Mouse (Mus musculus) A20 (cell line): ENCODE data around the gene Cdk5r2.

Experiments
- DNase-seq: peaks from one replicate; pipeline ENCODE4 v3.0.0-alpha.2; 2011; ENCODE audit warnings: low read depth, low spot score

The Cdk5r2 gene

GRCm38 (mm10) chr1:74851001-74851775 is 3.5 kb upstream of the Cdk5r2 start:
- DNase-seq: no peak

GRCm38 (mm10) chr1:74855156-74855555 is 422 bp downstream of the Cdk5r2 start:
- DNase-seq: no peak

- DNase-seq: no peak
These were observed 1.1 kb downstream of the Cdk5r2 start for GRCm38 (mm10) chr1:74855651-74856438.

GRCm38 (mm10) chr1:74856439-74856720 is 1.6 kb downstream of the Cdk5r2 start:
- no peak for DNase-seq

GRCm38 (mm10) chr1:74856791-74857190 is 2.1 kb downstream of the Cdk5r2 start:
- DNase-seq: no peak

- DNase-seq: no peak
These were observed 2.5 kb downstream of the Cdk5r2 start for GRCm38 (mm10) chr1:74857201-74857600.

GRCm38 (mm10) chr1:74857677-74858076 is 2.9 kb downstream of the Cdk5r2 start:
- DNase-seq: no peak

- no peak for DNase-seq
These were observed 3.5 kb downstream of the Cdk5r2 start for GRCm38 (mm10) chr1:74858171-74858719.

GRCm38 (mm10) chr1:74858805-74859204 is 4.1 kb downstream of the Cdk5r2 start:
- DNase-seq: no peak

- no peak for DNase-seq
These were observed 4.7 kb downstream of the Cdk5r2 start for GRCm38 (mm10) chr1:74859223-74859984.

- peak; percentile 22 for DNase-seq
These were observed 7.0 kb downstream of the Cdk5r2 start for GRCm38 (mm10) chr1:74861783-74862182.

GRCm38 (mm10) chr1:74872218-74872617 is 17.5 kb downstream of the Cdk5r2 start:
- no peak for DNase-seq

GRCm38 (mm10) chr1:74877199-74877598 is 22.5 kb downstream of the Cdk5r2 start:
- no peak for DNase-seq

- DNase-seq: peak; percentile 61
These were observed 26.1 kb downstream of the Cdk5r2 start for GRCm38 (mm10) chr1:74880785-74881360.

GRCm38 (mm10) chr1:74882055-74882734 is 27.5 kb downstream of the Cdk5r2 start:
- no peak for DNase-seq

GRCm38 (mm10) chr1:74882828-74883227 is 28.1 kb downstream of the Cdk5r2 start:
- no peak for DNase-seq

GRCm38 (mm10) chr1:74883441-74883840 is 28.7 kb downstream of the Cdk5r2 start:
- no peak for DNase-seq

- DNase-seq: no peak
These were observed 29.7 kb downstream of the Cdk5r2 start for GRCm38 (mm10) chr1:74884196-74885141.

GRCm38 (mm10) chr1:74885369-74886042 is 30.8 kb downstream of the Cdk5r2 start, which contains the start of gene Fev:
TSS of gene Fev (minus strand) at chr1:74885419.
- DNase-seq: no peak
